Mouse (Mus musculus): ENCODE measurements around the gene Atp13a5.

The Atp13a5 gene

DNA sequence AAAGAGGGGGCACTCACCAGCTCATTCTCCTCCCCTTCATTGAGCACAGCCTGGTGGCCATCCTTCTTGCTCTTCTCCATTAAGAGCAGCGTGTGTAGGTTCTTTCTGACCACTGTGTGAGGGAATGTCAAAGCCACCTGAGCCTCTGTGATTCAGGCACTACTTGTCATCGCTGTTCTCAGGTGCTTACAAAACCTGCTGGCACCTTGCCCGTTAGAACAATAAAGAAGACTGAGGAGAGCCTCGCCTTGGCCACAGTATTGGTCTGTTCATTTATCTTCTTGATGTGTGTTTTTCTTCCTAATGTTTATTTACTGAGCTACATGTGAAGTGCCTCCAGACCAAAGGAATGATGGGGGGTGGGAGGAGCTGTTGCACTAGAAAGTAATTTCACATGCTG is at the start of gene Atp13a5:
Gene Atp13a5, minus strand, starts transcription at position 275 of the 400 bp plus-strand sequence.
- DNase-seq (ENCODE audit: low spot score), result no peak

- DNase-seq (ENCODE audit: low spot score), result no peak
Observed at GRCm38 (mm10) chr16:29414822-29415221, 36.3 kb upstream of the Atp13a5 start.

- DNase-seq (ENCODE audit: low spot score), result no peak
Observed at GRCm38 (mm10) chr16:29407319-29407718, 28.8 kb upstream of the Atp13a5 start.

DNA sequence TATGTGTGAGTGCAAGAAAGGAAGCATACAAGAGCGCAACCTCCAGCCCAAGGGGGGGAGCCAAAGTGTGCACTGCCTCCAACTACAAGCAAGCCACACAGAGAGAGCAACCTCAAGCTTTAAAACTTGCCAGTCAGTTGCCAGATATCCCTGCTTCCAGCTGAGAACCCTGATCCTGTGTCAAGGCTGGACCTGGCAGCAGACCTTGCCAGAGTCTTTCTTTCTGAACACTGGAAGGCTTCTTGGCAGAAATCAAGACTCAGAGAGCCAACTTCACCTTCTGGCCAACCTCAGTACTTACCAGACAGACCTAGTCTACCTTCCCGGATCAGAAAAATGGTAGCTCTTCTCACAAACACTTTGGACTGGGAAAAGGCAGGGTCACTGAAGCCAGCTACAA is 20.5 kb upstream of the Atp13a5 start:
- DNase-seq (ENCODE audit: low spot score), result no peak

DNA sequence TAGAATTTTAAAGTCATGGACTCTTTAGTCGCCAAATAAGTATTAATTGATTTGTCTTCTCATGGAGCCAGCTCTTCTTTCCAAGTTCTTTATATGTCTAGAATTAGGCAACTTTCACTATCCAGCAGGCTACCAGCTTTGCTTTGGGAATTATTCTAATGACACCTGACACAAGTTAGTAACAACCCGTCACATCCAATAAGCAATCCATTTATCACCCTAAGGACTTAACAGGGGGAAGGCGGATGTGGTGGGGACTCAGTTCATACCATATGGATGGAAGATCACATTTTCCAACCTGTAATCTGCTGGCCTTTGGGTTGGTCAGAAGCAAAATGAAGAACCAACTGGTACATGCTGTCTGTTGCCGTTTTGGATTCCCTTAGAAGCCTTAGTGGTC is 6.2 kb upstream of the Atp13a5 start:
- no peak for DNase-seq (ENCODE audit: low spot score)

GRCm38 (mm10) chr16:29374636-29375035 is 3.9 kb downstream of the Atp13a5 start:
- no peak for DNase-seq (ENCODE audit: low spot score)

- no peak for DNase-seq (ENCODE audit: low spot score)
Observed at GRCm38 (mm10) chr16:29331351-29332044, 47.0 kb downstream of the Atp13a5 start.

- no peak for DNase-seq (ENCODE audit: low spot score)
Observed at GRCm38 (mm10) chr16:29330948-29331347, 47.6 kb downstream of the Atp13a5 start.

- no peak for DNase-seq (ENCODE audit: low spot score)
Observed at GRCm38 (mm10) chr16:29329213-29329612, 49.3 kb downstream of the Atp13a5 start.

DNA sequence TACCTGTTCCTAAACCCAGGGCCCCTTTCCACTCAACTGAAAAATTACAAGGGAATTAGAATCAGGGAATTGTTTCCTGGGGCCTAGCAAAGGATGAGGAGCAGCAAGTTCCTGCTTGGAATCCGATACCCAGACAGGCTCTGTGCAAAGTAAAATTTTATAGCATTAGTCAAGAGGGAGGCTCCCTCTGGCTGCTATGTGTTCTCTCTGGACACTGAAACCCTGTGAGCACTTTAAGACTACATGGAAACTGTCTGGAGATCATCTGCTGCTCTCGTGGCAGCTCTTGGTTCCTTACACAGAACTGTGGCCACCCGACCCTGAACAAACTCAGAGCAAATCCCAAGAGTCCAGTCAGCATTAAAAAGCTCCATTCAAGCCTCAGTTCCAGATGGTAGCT is 50.6 kb downstream of the Atp13a5 start:
- DNase-seq (ENCODE audit: low spot score), result no peak

DNA sequence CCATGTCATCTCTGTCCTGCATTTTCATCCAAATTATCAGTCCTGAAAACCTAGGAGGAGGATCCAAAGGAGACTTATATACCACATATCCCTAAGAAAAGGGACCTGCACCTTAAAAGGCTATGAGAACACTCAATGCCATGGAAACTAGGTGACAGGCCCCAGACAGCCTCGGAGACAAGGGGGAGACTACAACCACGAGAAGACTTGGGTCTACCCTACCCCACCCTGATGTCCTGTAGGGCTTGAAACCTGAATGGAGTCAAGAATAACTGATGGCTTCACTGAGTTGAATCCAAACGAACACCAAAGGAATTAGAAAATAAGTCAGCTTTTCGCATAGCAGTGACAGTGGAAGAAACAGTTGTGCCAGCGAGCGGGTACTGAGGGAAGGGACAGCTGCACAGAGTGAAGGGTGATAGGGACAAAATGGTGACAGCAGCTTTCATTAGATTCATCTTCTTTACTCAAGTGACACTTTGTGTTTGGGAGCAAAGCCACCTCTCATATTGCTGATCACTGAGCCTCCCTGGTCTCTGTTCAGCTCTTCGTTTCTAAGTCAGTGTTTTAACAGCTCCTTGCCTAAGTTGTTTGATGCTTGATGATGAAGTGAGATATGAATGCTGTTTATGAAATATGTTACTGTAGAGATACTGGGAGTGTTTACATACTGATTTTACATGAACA is 53.2 kb downstream of the Atp13a5 start:
- no peak for DNase-seq (ENCODE audit: low spot score)

- DNase-seq (ENCODE audit: low spot score), result no peak
Observed at GRCm38 (mm10) chr16:29320717-29321116, 57.8 kb downstream of the Atp13a5 start.

DNA sequence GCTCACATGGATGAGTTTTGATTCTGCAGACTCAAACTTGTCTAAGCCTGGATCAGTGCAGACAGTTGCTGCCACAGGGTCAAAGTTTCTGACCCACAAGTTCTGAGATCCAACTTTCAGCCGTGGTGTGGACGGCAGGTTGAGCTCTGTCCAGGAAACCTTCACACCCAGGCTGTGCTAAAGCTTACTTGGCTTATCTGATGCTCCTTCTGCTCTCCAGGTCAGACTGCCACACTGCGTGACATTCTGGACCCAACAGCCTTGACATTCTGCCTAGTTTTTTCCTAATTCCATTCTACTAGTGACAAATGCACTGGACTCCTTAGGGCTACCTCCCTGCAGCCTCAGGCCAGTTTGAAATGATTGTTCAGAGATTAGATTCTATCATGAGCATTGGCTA is 63.1 kb downstream of the Atp13a5 start:
- DNase-seq (ENCODE audit: low spot score), result no peak

- DNase-seq (ENCODE audit: low spot score), result no peak
Observed at GRCm38 (mm10) chr16:29314991-29315390, 63.5 kb downstream of the Atp13a5 start.

DNA sequence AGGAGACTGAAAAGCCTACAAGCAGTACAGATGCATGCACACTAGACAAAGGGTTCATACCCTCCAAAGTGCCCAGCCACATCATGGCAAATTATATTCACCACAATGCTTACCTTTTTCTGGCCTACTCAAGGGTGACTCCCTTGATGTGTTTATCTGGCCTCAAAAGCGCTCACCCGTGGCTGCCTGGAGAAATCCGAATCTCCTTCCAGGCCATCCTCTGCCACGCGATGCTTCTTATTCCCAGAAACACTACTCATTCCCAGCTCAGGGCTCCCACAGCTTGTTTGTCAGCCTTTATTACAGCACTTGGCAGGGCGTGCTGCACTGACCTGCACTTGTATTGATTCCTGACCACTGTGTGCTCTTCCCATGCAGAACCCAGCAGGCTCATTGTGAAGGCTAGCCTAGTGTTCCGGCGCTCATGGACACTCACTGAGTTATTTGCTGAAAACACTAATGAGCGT is 80.9 kb downstream of the Atp13a5 start:
- no peak for DNase-seq (ENCODE audit: low spot score)

- no peak for DNase-seq (ENCODE audit: low spot score)
Observed at GRCm38 (mm10) chr16:29280691-29281090, 97.8 kb downstream of the Atp13a5 start.

DNA sequence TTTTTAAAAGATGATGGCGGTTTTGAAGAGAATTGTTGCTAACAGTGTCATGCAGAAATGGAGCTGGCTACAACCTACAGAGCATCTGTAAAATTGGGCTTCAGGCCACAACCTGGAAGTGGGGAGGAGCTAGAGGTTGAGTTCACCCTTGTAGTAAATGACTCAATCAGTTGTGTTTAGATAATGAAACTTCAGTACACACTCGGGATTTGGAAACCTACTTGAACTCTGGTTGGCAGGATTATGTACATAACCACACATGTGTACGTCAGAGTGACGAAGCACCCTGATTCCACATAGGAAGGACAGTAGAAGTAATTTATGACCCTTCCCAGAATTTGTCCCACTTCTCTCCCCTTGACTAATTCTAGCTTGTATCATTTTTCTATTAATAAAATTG is 124.2 kb downstream of the Atp13a5 start:
- DNase-seq (ENCODE audit: low spot score), result no peak

DNA sequence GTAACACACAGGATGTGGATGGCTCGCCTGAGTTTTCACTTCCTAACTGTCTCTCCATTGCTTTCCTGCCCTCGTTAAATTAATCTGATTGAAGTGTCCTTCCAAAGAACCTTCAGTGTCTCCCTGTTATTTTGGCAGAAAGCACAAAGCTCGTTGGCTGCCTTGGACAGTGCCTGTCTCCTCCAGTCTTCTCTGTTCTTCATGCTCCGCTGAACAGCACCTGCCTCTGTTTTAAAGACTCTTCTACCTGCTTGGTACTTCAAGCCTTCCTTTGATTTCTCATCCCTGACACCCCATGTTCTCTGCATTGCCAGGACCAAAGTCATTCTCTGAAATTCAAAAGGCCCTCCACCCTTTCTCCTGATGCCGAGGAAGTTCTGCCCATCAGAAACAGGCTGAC is 142.6 kb downstream of the Atp13a5 start:
- no peak for DNase-seq (ENCODE audit: low spot score)

DNA sequence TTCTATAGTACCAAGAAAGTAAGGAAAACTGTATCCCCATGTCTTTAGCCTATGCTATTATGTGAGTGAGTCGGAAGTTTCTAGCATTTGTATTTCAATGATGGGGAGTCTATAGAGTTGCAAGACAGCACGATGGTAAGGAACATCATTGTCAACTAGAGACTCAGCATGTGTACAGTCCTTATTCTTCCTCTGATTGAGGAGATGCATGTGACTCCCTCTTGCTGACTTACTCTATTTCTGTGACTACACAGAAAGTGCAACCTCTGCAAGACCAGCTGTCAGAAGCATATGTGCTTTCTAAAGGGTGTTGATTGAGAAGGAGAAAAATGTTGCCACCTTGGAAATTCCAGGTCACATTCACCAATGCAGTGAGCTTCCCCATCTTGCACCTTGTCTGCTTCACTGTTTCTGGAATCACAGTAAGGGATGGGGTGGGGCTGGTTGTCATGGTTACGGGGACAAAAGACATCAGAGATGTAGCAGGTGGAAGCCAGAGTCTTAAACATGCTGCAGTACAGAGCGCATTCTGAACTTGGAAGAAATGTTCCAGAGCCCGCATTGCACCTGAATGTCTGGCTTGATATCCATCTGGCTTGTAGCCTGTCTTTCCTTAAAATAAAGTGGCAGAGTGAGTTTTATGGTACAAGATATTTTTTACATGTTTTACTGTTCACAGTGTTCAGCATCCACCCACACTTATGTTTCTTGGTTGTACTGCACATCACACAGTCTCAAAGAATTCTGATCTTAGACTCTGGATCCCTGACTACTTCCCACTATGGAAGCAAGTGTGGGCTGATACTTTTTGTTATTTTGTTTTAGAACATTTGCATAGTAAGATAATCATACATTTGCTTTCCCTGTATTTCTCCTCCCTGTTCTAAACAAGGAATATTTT is 161.9 kb downstream of the Atp13a5 start:
- DNase-seq (ENCODE audit: low spot score), result no peak

GRCm38 (mm10) chr16:29209605-29210411 is 168.7 kb downstream of the Atp13a5 start, which contains the start of gene Hrasls:
Gene Hrasls (plus strand): TSS chr16:29209695.
- peak; percentile 24 for DNase-seq (ENCODE audit: low spot score)

DNA sequence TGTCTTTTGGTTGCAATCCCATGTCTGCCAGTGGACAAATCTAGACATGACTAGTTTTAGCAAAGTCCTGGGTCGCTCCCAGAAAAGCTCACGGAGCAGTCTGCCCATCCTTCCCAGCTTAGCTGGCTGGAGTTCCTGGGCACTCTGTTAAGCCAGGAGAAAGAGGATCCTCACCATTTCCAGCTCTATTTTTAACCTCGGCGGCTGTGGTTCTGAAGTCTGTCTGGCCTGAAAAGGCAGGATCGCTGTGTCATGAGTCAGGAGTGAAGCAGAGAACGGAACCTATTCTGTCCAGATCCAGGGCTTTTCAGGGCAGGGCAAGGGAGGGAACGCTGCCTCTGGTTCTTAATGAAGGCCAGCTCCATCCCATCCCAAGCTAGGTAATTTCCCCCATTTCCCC is 169.7 kb downstream of the Atp13a5 start:
- DNase-seq (ENCODE audit: low spot score), result no peak

DNA sequence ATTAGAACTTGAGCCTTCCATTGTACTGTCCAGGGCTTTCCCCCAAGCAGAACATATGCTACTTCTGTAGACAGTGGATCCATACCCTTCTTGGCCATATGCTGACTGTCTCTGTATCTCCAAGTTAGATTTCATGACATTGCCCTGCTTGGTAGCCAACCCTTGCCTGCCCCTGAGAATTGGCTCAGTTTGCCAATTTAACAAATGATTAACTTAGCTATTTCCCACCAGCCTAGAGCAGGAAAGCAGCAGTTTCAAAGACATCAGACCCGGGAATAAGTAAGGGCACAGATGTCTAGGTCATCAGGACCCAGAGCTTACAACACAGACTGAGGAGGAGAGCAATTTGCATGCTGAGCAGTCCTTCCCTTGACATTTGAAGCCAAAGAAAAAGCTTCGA is 173.0 kb downstream of the Atp13a5 start:
- no peak for DNase-seq (ENCODE audit: low spot score)
